Mouse (Mus musculus) CH12.LX (cell line): ENCODE results near the gene Sord. TPM values are rescaled to one million over a fixed set of nuclear protein-coding genes. Genes with fewer than 3 reads are reported as not detected.

Source experiments
- DNase-seq: peaks from one replicate; pipeline ENCODE4 v3.0.0-alpha.2; 2013; ENCODE audit errors: extremely low read depth
- H3K27ac ChIP-seq: 2 replicates; pipeline ENCODE4 v1.5.1; 2012; ENCODE audit warnings: low read depth, mild to moderate bottlenecking, control low read depth, moderate library complexity; ENCODE audit not compliant: insufficient read depth
- H3K27me3 ChIP-seq: replicated peaks from 2 replicates; pipeline ENCODE3; 2012; ENCODE audit warnings: inconsistent platforms
- H3K36me3 ChIP-seq, 2 experiments: replicated peaks in 1 of 2; 2 replicates each; pipeline versions ENCODE3 to v1.6.1; 2012; ENCODE audit warnings: inconsistent platforms in 1 of 2, low read length in 1 of 2, mild to moderate bottlenecking in 1 of 2, mixed read lengths in 1 of 2, moderate library complexity in 1 of 2; ENCODE audit not compliant: control insufficient read depth in 1 of 2, insufficient read depth in 1 of 2
- H3K4me1 ChIP-seq, 2 experiments: 2 replicates each; pipeline ENCODE4 v1.6.1; 2012; ENCODE audit warnings: inconsistent platforms in 1 of 2, moderate library complexity in 1 of 2; ENCODE audit not compliant: insufficient read depth in 2 of 2, control insufficient read depth in 1 of 2
- H3K4me2 ChIP-seq: 2 replicates; pipeline ENCODE4 v1.6.1; 2012; ENCODE audit warnings: low read depth, mild to moderate bottlenecking, control low read depth; ENCODE audit not compliant: poor library complexity, insufficient read depth, severe bottlenecking
- H3K4me3 ChIP-seq, 3 experiments: fragments of 150-350 bp in 1 of 3; sonication (generic) in 1 of 3; replicated peaks in 1 of 3; 2 replicates each; pipeline versions ENCODE3 to v1.5.1; 2011 to 2012; ENCODE audit warnings: low read depth in 2 of 3, low read length in 2 of 3, mild to moderate bottlenecking in 2 of 3, moderate library complexity in 2 of 3, control low read depth in 1 of 3, improper control_type of control experiment in 1 of 3, inconsistent platforms in 1 of 3, mixed read lengths in 1 of 3; ENCODE audit not compliant: poor library complexity in 1 of 3
- H3K79me2 ChIP-seq: replicated peaks from 2 replicates; pipeline ENCODE4 v1.6.1; 2012; ENCODE audit warnings: mild to moderate bottlenecking, moderate library complexity; ENCODE audit not compliant: control insufficient read depth, poor library complexity, insufficient read depth, severe bottlenecking; ENCODE audit errors: extremely low read depth
- H3K9ac ChIP-seq: 2 replicates; pipeline ENCODE4 v1.6.1; 2012; ENCODE audit warnings: low read depth, mild to moderate bottlenecking, control low read depth, moderate library complexity; ENCODE audit not compliant: insufficient read depth
- H3K9me3 ChIP-seq: replicated peaks from 2 replicates; pipeline ENCODE3; 2012; ENCODE audit warnings: low read length, inconsistent platforms, mixed read lengths
- BHLHE40 ChIP-seq: IDR thresholded peaks from 2 replicates; pipeline ENCODE4 v1.6.1; 2011; ENCODE audit warnings: mild to moderate bottlenecking, low read depth, low read length, improper control_type of control experiment
- CHD1 ChIP-seq: IDR thresholded peaks from 2 replicates; pipeline ENCODE4 v1.6.1; 2012; ENCODE audit warnings: low read depth, low read length, improper control_type of control experiment, inconsistent platforms
- CTCF ChIP-seq, 2 experiments: IDR thresholded peaks in 1 of 2; conservative IDR thresholded peaks in 1 of 2; 2 replicates each; pipeline ENCODE4 v1.5.1; 2011 to 2012; ENCODE audit warnings: low read depth in 2 of 2, low read length in 2 of 2, improper control_type of control experiment in 1 of 2, inconsistent platforms in 1 of 2, mild to moderate bottlenecking in 1 of 2, moderate library complexity in 1 of 2
- ELF1 ChIP-seq: IDR thresholded peaks from 2 replicates; pipeline ENCODE4 v1.6.1; 2014; ENCODE audit warnings: low read depth, mild to moderate bottlenecking, inconsistent platforms, low read length, improper control_type of control experiment
- EP300 ChIP-seq: IDR thresholded peaks from 2 replicates; pipeline ENCODE4 v1.6.1; 2011; ENCODE audit warnings: low read length, improper control_type of control experiment
- GABPA ChIP-seq: IDR thresholded peaks from 2 replicates; pipeline ENCODE4 v1.6.1; 2012; ENCODE audit warnings: low read depth, low read length, improper control_type of control experiment, inconsistent platforms; ENCODE audit not compliant: insufficient replicate concordance
- HCFC1 ChIP-seq: IDR thresholded peaks from 2 replicates; pipeline ENCODE4 v1.6.1; 2012; ENCODE audit warnings: low read depth, mild to moderate bottlenecking, inconsistent platforms, low read length, improper control_type of control experiment
- IRF4 ChIP-seq: IDR thresholded peaks from 2 replicates; pipeline ENCODE4 v1.6.1; 2014; ENCODE audit warnings: low read depth, mild to moderate bottlenecking, inconsistent platforms, low read length, improper control_type of control experiment
- MAFK ChIP-seq: IDR thresholded peaks from 2 replicates; pipeline ENCODE4 v1.6.1; 2011; ENCODE audit warnings: low read length, improper control_type of control experiment; ENCODE audit not compliant: insufficient replicate concordance
- MAZ ChIP-seq: IDR thresholded peaks from 2 replicates; pipeline ENCODE4 v1.6.1; 2012; ENCODE audit warnings: low read depth, mild to moderate bottlenecking, inconsistent platforms, low read length, improper control_type of control experiment, moderate library complexity
- MXI1 ChIP-seq: IDR thresholded peaks from 2 replicates; pipeline ENCODE4 v1.6.1; 2011; ENCODE audit warnings: mild to moderate bottlenecking, low read depth, low read length, improper control_type of control experiment
- MYC ChIP-seq: IDR thresholded peaks from 2 replicates; pipeline ENCODE4 v1.6.1; 2011; ENCODE audit warnings: low read depth, mild to moderate bottlenecking, improper control_type of control experiment, low read length
- NELFE ChIP-seq: IDR thresholded peaks from 2 replicates; pipeline ENCODE4 v1.6.1; 2011; ENCODE audit warnings: low read depth, low read length, improper control_type of control experiment
- NRF1 ChIP-seq: IDR thresholded peaks from 2 replicates; pipeline ENCODE4 v1.6.1; 2014; ENCODE audit warnings: low read depth, mild to moderate bottlenecking, inconsistent platforms, low read length, improper control_type of control experiment, moderate library complexity
- POLR2A ChIP-seq: IDR thresholded peaks from 2 replicates; pipeline ENCODE4 v1.6.1; 2011; ENCODE audit warnings: low read depth, mild to moderate bottlenecking, improper control_type of control experiment, low read length
- RAD21 ChIP-seq: IDR thresholded peaks from 2 replicates; pipeline ENCODE4 v1.6.1; 2011; ENCODE audit warnings: low read depth, mild to moderate bottlenecking, low read length, improper control_type of control experiment, moderate library complexity
- RCOR1 ChIP-seq: conservative IDR thresholded peaks from 2 replicates; pipeline ENCODE4 v1.6.1; 2012; ENCODE audit warnings: low read depth, mild to moderate bottlenecking, inconsistent platforms, low read length, improper control_type of control experiment
- SIN3A ChIP-seq: IDR thresholded peaks from 2 replicates; pipeline ENCODE4 v1.6.1; 2012; ENCODE audit warnings: low read length, improper control_type of control experiment, inconsistent platforms
- TBP ChIP-seq: conservative IDR thresholded peaks from 2 replicates; pipeline ENCODE4 v1.6.1; 2011; ENCODE audit warnings: low read depth, low read length, improper control_type of control experiment
- TCF12 ChIP-seq: IDR thresholded peaks from 2 replicates; pipeline ENCODE4 v1.6.1; 2014; ENCODE audit warnings: low read depth, mild to moderate bottlenecking, inconsistent platforms, low read length, improper control_type of control experiment
- UBTF ChIP-seq: IDR thresholded peaks from 2 replicates; pipeline ENCODE4 v1.6.1; 2012; ENCODE audit warnings: low read depth, mild to moderate bottlenecking, inconsistent platforms, low read length, improper control_type of control experiment, moderate library complexity
- ZC3H11A ChIP-seq: IDR thresholded peaks from 2 replicates; pipeline ENCODE4 v1.6.1; 2012; ENCODE audit warnings: low read depth, mild to moderate bottlenecking, inconsistent platforms, low read length, improper control_type of control experiment
- ZNF384 ChIP-seq: IDR thresholded peaks from 2 replicates; pipeline ENCODE4 v1.6.1; 2012; ENCODE audit warnings: low read depth, low read length, improper control_type of control experiment, inconsistent platforms
- dilution Hi-C: fragments of 300-500 bp; cut with MboI; formaldehyde crosslinking; loops from 2 replicates; pipeline ENCODE4 v1.14.3; 2020; ENCODE audit warnings: low sequenced_read_pairs; ENCODE audit not compliant: extremely low pct_unique_long_range_greater_than_20kb, extremely low pct_ligation_motif_present
- in situ Hi-C: fragments of 300-500 bp; cut with MboI; formaldehyde crosslinking; loops from 3 replicates; pipeline ENCODE4 v1.14.3; 2019; ENCODE audit warnings: low sequenced_read_pairs, low pct_ligation_motif_present, low pct_unique_long_range_greater_than_20kb, mixed read lengths
- polyA plus RNA-seq: library from polyadenylated mRNA; unstranded; fragments of >175 nt; gene quantifications from 2 replicates; pipeline ENCODE4 v1.2.1, GENCODE M21; 2012; ENCODE audit warnings: low read depth; ENCODE audit not compliant: insufficient read length
- total RNA-seq, 2 experiments: library from RNA; depleted of rRNA; stranded (reverse); fragments of 300-350 nt in 1 of 2; fragments of >200 nt in 1 of 2; gene quantifications; 2 replicates each; pipeline ENCODE4 v1.2.3; 2012 to 2014

Sord gene
- total and polyA plus RNA-seq, 3 experiments = 18.2 to 29.9 (median 20.3) TPM

GRCm38 (mm10) chr2:122264690-122265089, 30.1 kb downstream of the Sord start:
- DNase-seq = no peak
- no peak overlapping the region for H3K27ac ChIP-seq
- in situ Hi-C loops (no loop called here), dilution Hi-C loops (no loop called here)
- H3K4me3 ChIP-seq = no peak overlapping the region
- TF ChIP-seq MAZ = no peak
- TF ChIP-seq TBP = no peak
- TF ChIP-seq TCF12 = no peak
- TF ChIP-seq NRF1 = no peak
- TF ChIP-seq CTCF (conservative IDR thresholded peaks at IDR 0.05 in 1 of 2, IDR thresholded peaks at IDR 0.05 in 1 of 2; ENCODE audit: low read depth in 2 of 2, low read length in 2 of 2) = no peak
- TF ChIP-seq RAD21 = no peak
- TF ChIP-seq MYC = no peak
- TF ChIP-seq ELF1 = no peak
- no peak for TF ChIP-seq ZC3H11A
- no peak for TF ChIP-seq MAFK
- H3K79me2 ChIP-seq = no peaks in the 10 kb centered on the region
- H3K27me3 ChIP-seq = no peaks in the 10 kb centered on the region
- H3K4me1 ChIP-seq = peaks cover 0 to 4% of the 10 kb centered on the region in 2 experiments; a peak in 1 of 4 replicates
- no peaks in the 10 kb centered on the region for H3K9me3 ChIP-seq
- H3K9ac ChIP-seq = no peak overlapping the region
- H3K4me2 ChIP-seq = no peak overlapping the region
- peaks cover 0 to 46% of the 10 kb centered on the region in 2 experiments for H3K36me3 ChIP-seq

- Histone ChIP-seq H3K79me2 (no peaks in the 10 kb centered on the region), H3K27me3 (no peaks in the 10 kb centered on the region), H3K9ac (no peak overlapping the region), H3K36me3 (peaks cover 0 to 28% of the 10 kb centered on the region in 2 experiments), H3K4me1 (peaks cover 1 to 4% of the 10 kb centered on the region in 2 experiments; a peak in 1 of 4 replicates), H3K9me3 (no peaks in the 10 kb centered on the region), H3K4me3 (no peak overlapping the region), H3K4me2 (no peak overlapping the region), H3K27ac (no peak overlapping the region)
- no peak for DNase-seq
- TF ChIP-seq BHLHE40 = no peak
- TF ChIP-seq MAZ = no peak
- TF ChIP-seq ZNF384 = no peak
- no peak for TF ChIP-seq RCOR1
- no peak for TF ChIP-seq ELF1
- no peak for TF ChIP-seq UBTF
- no peak for TF ChIP-seq TBP
- no peak for TF ChIP-seq POLR2A
- TF ChIP-seq SIN3A = no peak
- no peak for TF ChIP-seq IRF4
- TF ChIP-seq ZC3H11A = no peak
- TF ChIP-seq GABPA = no peak
- TF ChIP-seq HCFC1 = no peak
- TF ChIP-seq CHD1 = no peak
- TF ChIP-seq MXI1 = no peak
- no peak for TF ChIP-seq MYC
- TF ChIP-seq NELFE = no peak
- TF ChIP-seq EP300 = no peak
- dilution Hi-C loops (no loop called here), in situ Hi-C loops (no loop called here)
Observed at GRCm38 (mm10) chr2:122266407-122267193, 32.1 kb downstream of the Sord start.
